Mouse (Mus musculus): ENCODE data around the gene Scrn1. TPM values are rescaled to one million over a fixed set of nuclear protein-coding genes. Genes with fewer than 3 reads are reported as not detected.
A peak's percentile ranks its signal among the peaks of the same experiment; 100 is the strongest.

The Scrn1 gene
- polyA plus RNA-seq, 1 experiment from 2014 or later = 2.5 TPM

GRCm38 (mm10) chr6:54586175-54586574 lies 19.9 kb upstream of the Scrn1 start:
- no peak for ATAC-seq
- H3K27me3 ChIP-seq (replicated peaks; ENCODE audit: control insufficient read depth, insufficient read depth, low read length) = no peaks in the 10 kb centered on the region
- H3K9me3 ChIP-seq (ENCODE audit: control insufficient read depth) = no peaks in the 10 kb centered on the region
- no peak overlapping the region for H3K4me2 ChIP-seq (replicated peaks; ENCODE audit: low read depth)
- 25% methylated on average over 2 of the region's 2 CpGs for WGBS
- no peak overlapping the region for H3K4me3 ChIP-seq (ENCODE audit: low read depth, low read length)
- H3K4me1 ChIP-seq (replicated peaks; ENCODE audit: control insufficient read depth, insufficient read depth, low read length) = no peaks in the 10 kb centered on the region
- no peak overlapping the region for H3K9ac ChIP-seq (ENCODE audit: low read depth, low read length)
- peak; percentile 88 for TF ChIP-seq CTCF (IDR thresholded peaks at IDR 0.05; ENCODE audit: low read depth)
- no peak overlapping the region for H3K27ac ChIP-seq (ENCODE audit: low read depth, low read length)
- H3K36me3 ChIP-seq (ENCODE audit: control insufficient read depth, insufficient read depth) = peaks cover 8% of the 10 kb centered on the region

GRCm38 (mm10) chr6:54573218-54573955 lies 7.1 kb upstream of the Scrn1 start:
- WGBS = 22% methylated on average over 6 of the region's 6 CpGs
- H3K4me2 ChIP-seq (replicated peaks; ENCODE audit: low read depth) = no peak overlapping the region

GRCm38 (mm10) chr6:54569776-54570175 lies 3.5 kb upstream of the Scrn1 start:
- no peak overlapping the region for H3K27ac ChIP-seq (ENCODE audit: low read depth, low read length)
- H3K36me3 ChIP-seq (ENCODE audit: control insufficient read depth, insufficient read depth) = no peaks in the 10 kb centered on the region
- no peak overlapping the region for H3K4me2 ChIP-seq (replicated peaks; ENCODE audit: low read depth)
- 28% methylated on average over 7 of the region's 7 CpGs for WGBS
- TF ChIP-seq CTCF (IDR thresholded peaks at IDR 0.05; ENCODE audit: low read depth) = no peak
- H3K9ac ChIP-seq (ENCODE audit: low read depth, low read length) = no peak overlapping the region
- no peak overlapping the region for H3K4me3 ChIP-seq (ENCODE audit: low read depth, low read length)
- H3K9me3 ChIP-seq (ENCODE audit: control insufficient read depth) = no peaks in the 10 kb centered on the region
- no peaks in the 10 kb centered on the region; the same call in 1 of the 2 replicates for H3K27me3 ChIP-seq (replicated peaks; ENCODE audit: control insufficient read depth, insufficient read depth, low read length)
- 0 out of 2 replicates have a peak, but pooled peaks cover 2% of the 10 kb centered on the region for H3K4me1 ChIP-seq (replicated peaks; ENCODE audit: control insufficient read depth, insufficient read depth, low read length)
- ATAC-seq = no peak

More at GRCm38 (mm10) chr6:54573218-54573955, 7.1 kb upstream of the Scrn1 start:
- TF ChIP-seq CTCF (IDR thresholded peaks at IDR 0.05; ENCODE audit: low read depth) = no peak
- Histone ChIP-seq H3K9ac (ENCODE audit: low read depth, low read length) (no peak overlapping the region), H3K9me3 (ENCODE audit: control insufficient read depth) (no peaks in the 10 kb centered on the region), H3K27ac (ENCODE audit: low read depth, low read length) (no peak overlapping the region), H3K4me1 (replicated peaks; ENCODE audit: control insufficient read depth, insufficient read depth, low read length) (0 out of 2 replicates have a peak, but pooled peaks cover 2% of the 10 kb centered on the region), H3K36me3 (ENCODE audit: control insufficient read depth, insufficient read depth) (peaks cover 5% of the 10 kb centered on the region; the same call in 1 of the 2 replicates), H3K27me3 (replicated peaks; ENCODE audit: control insufficient read depth, insufficient read depth, low read length) (no peaks in the 10 kb centered on the region), H3K4me3 (ENCODE audit: low read depth, low read length) (no peak overlapping the region)
- no peak for ATAC-seq

GRCm38 (mm10) chr6:54566546-54566919 lies 244 bp upstream of the Scrn1 start:
- H3K27ac ChIP-seq (ENCODE audit: low read depth, low read length) = no peak overlapping the region
- TF ChIP-seq CTCF (IDR thresholded peaks at IDR 0.05; ENCODE audit: low read depth) = no peak
- H3K9ac ChIP-seq (ENCODE audit: low read depth, low read length) = 0 out of 2 replicates have a peak overlapping the region, but pooled peaks have one; percentile 4
- peak overlapping the region; percentile 93 for H3K4me2 ChIP-seq (replicated peaks; ENCODE audit: low read depth)
- H3K4me1 ChIP-seq (replicated peaks; ENCODE audit: control insufficient read depth, insufficient read depth, low read length) = no peaks in the 10 kb centered on the region
- 3% methylated on average over 6 of the region's 6 CpGs for WGBS
- H3K36me3 ChIP-seq (ENCODE audit: control insufficient read depth, insufficient read depth) = no peaks in the 10 kb centered on the region
- no peaks in the 10 kb centered on the region for H3K9me3 ChIP-seq (ENCODE audit: control insufficient read depth)
- H3K27me3 ChIP-seq (replicated peaks; ENCODE audit: control insufficient read depth, insufficient read depth, low read length) = no peaks in the 10 kb centered on the region; the same call in 1 of the 2 replicates
- H3K4me3 ChIP-seq (ENCODE audit: low read depth, low read length) = peak overlapping the region; percentile 47
- no peak; the same call in 1 of the 2 replicates for ATAC-seq

GRCm38 (mm10) chr6:54565012-54565411 lies 1.3 kb downstream of the Scrn1 start:
- no peak overlapping the region for H3K27ac ChIP-seq (ENCODE audit: low read depth, low read length)
- ATAC-seq = no peak

GRCm38 (mm10) chr6:54564506-54564991 lies 1.7 kb downstream of the Scrn1 start:
- H3K36me3 ChIP-seq (ENCODE audit: control insufficient read depth, insufficient read depth) = no peaks in the 10 kb centered on the region
- TF ChIP-seq CTCF (IDR thresholded peaks at IDR 0.05; ENCODE audit: low read depth) = no peak
- H3K27ac ChIP-seq (ENCODE audit: low read depth, low read length) = no peak overlapping the region
- no peak overlapping the region for H3K4me3 ChIP-seq (ENCODE audit: low read depth, low read length)
- no peak overlapping the region for H3K9ac ChIP-seq (ENCODE audit: low read depth, low read length)
- H3K4me2 ChIP-seq (replicated peaks; ENCODE audit: low read depth) = no peak overlapping the region
- no peaks in the 10 kb centered on the region; the same call in 1 of the 2 replicates for H3K27me3 ChIP-seq (replicated peaks; ENCODE audit: control insufficient read depth, insufficient read depth, low read length)
- WGBS = 71% methylated on average over 9 of the region's 9 CpGs
- H3K4me1 ChIP-seq (replicated peaks; ENCODE audit: control insufficient read depth, insufficient read depth, low read length) = no peaks in the 10 kb centered on the region
- no peak for ATAC-seq
- H3K9me3 ChIP-seq (ENCODE audit: control insufficient read depth) = no peaks in the 10 kb centered on the region

More at GRCm38 (mm10) chr6:54565012-54565411, 1.3 kb downstream of the Scrn1 start:
- no peaks in the 10 kb centered on the region; the same call in 1 of the 2 replicates for H3K27me3 ChIP-seq (replicated peaks; ENCODE audit: control insufficient read depth, insufficient read depth, low read length)
- H3K4me3 ChIP-seq (ENCODE audit: low read depth, low read length) = no peak overlapping the region
- H3K9ac ChIP-seq (ENCODE audit: low read depth, low read length) = no peak overlapping the region
- H3K9me3 ChIP-seq (ENCODE audit: control insufficient read depth) = no peaks in the 10 kb centered on the region
- 59% methylated on average over 3 of the region's 3 CpGs for WGBS
- H3K36me3 ChIP-seq (ENCODE audit: control insufficient read depth, insufficient read depth) = no peaks in the 10 kb centered on the region
- no peaks in the 10 kb centered on the region for H3K4me1 ChIP-seq (replicated peaks; ENCODE audit: control insufficient read depth, insufficient read depth, low read length)
- TF ChIP-seq CTCF (IDR thresholded peaks at IDR 0.05; ENCODE audit: low read depth) = no peak
- H3K4me2 ChIP-seq (replicated peaks; ENCODE audit: low read depth) = no peak overlapping the region
